Mouse (Mus musculus): ENCODE measurements around the gene Usp30. TPM values are rescaled to one million over a fixed set of nuclear protein-coding genes. Genes with fewer than 3 reads are reported as not detected.
A peak's percentile ranks its signal among the peaks of the same experiment; 100 is the strongest.

Gene Usp30
- polyA plus RNA-seq, 1 experiment = 71.5 TPM

- H3K36me3 ChIP-seq (ENCODE audit: control insufficient read depth, insufficient read depth, low read length) = no peaks in the 10 kb centered on the region
- H3K27ac ChIP-seq (ENCODE audit: control insufficient read depth, insufficient read depth, low read depth, low read length) = peak overlapping the region; percentile 41; the same call in 1 of the 2 replicates
- no peak overlapping the region; the same call in 1 of the 2 replicates for H3K4me3 ChIP-seq (ENCODE audit: control insufficient read depth, low read depth, low read length)
Measured at GRCm38 (mm10) chr5:114173877-114174581, 108.8 kb downstream of the Usp30 start.

More at GRCm38 (mm10) chr5:114173877-114174581, 108.8 kb downstream of the Usp30 start:
- H3K4me1 ChIP-seq (ENCODE audit: control insufficient read depth, insufficient read depth, low read length) = peaks cover 10% of the 10 kb centered on the region
- TF ChIP-seq CTCF (IDR thresholded peaks at IDR 0.05; ENCODE audit: control insufficient read depth, insufficient read depth, insufficient replicate concordance, low read depth, low read length) (no peak), POLR2A (IDR thresholded peaks at IDR 0.05; ENCODE audit: control insufficient read depth, low read depth, low read length) (no peak)
- H3K27me3 ChIP-seq (ENCODE audit: control insufficient read depth, insufficient read depth, low read length) = no peaks in the 10 kb centered on the region

Other genes starting within 250 kb of the Usp30 start
- 11.7 and 12.9 TPM in 2 replicates for gene Selplg, start 232.8 kb upstream of the Usp30 start, polyA plus RNA-seq (2012; rRNA removed)
- gene Coro1c, start 156.7 kb upstream of the Usp30 start, polyA plus RNA-seq (2012; rRNA removed) = 12.9 and 13.2 TPM in 2 replicates
- 4.1 and 5.0 TPM in 2 replicates for gene Ssh1, start 71.6 kb upstream of the Usp30 start, polyA plus RNA-seq (2012; rRNA removed)
- gene Dao, start 61.8 kb upstream of the Usp30 start, polyA plus RNA-seq (2012; rRNA removed) = 0.06 and 0.40 TPM in 2 replicates
- gene Svop, start 26.1 kb downstream of the Usp30 start, polyA plus RNA-seq (2012; rRNA removed) = 21.9 and 27.0 TPM in 2 replicates
- gene Alkbh2, start 62.8 kb downstream of the Usp30 start, polyA plus RNA-seq (2012; rRNA removed) = 2.2 and 3.1 TPM in 2 replicates
- 8.2 and 9.4 TPM in 2 replicates for gene Ung, start 64.9 kb downstream of the Usp30 start, polyA plus RNA-seq (2012; rRNA removed)
- gene Acacb, start 81.1 kb downstream of the Usp30 start, polyA plus RNA-seq (2012; rRNA removed) = 3.0 and 4.6 TPM in 2 replicates
- 0.28 and 0.49 TPM in 2 replicates for gene Foxn4, start 208.3 kb downstream of the Usp30 start, polyA plus RNA-seq (2012; rRNA removed)
- gene Myo1h, start 223.7 kb downstream of the Usp30 start, polyA plus RNA-seq (2012; rRNA removed) = 2.8 and 3.1 TPM in 2 replicates

Data from testis, adult 2 months (tissue).